Mouse (Mus musculus) testis, adult 2 months (tissue): ENCODE results near the gene Olfr1221. TPM values are rescaled to one million over a fixed set of nuclear protein-coding genes. Genes with fewer than 3 reads are reported as not detected.
"Not testable (repeated sequence)": the region's sequence is repeated elsewhere in the genome, so short reads cannot be mapped to it uniquely, and the experiment has no call there.

Source experiments
- H3K27ac ChIP-seq: fragments of 200-500 bp; 2 replicates; pipeline ENCODE4 v1.5.1; 2012; ENCODE audit warnings: low read depth, low read length; ENCODE audit not compliant: control insufficient read depth, insufficient read depth
- H3K27me3 ChIP-seq: fragments of 200-500 bp; 2 replicates; pipeline ENCODE4 v1.6.1; 2012; ENCODE audit warnings: mild to moderate bottlenecking, low read length, moderate library complexity; ENCODE audit not compliant: control insufficient read depth, insufficient read depth
- H3K36me3 ChIP-seq: fragments of 200-500 bp; 2 replicates; pipeline ENCODE4 v1.6.1; 2012; ENCODE audit warnings: mild to moderate bottlenecking, low read length; ENCODE audit not compliant: control insufficient read depth, insufficient read depth
- H3K4me1 ChIP-seq: fragments of 200-500 bp; 2 replicates; pipeline ENCODE4 v1.6.1; 2012; ENCODE audit warnings: low read length; ENCODE audit not compliant: control insufficient read depth, insufficient read depth
- H3K4me3 ChIP-seq: fragments of 200-500 bp; 2 replicates; pipeline ENCODE4 v1.5.1; 2012; ENCODE audit warnings: low read depth, mild to moderate bottlenecking, low read length, moderate library complexity, mixed read lengths; ENCODE audit not compliant: control insufficient read depth
- CTCF ChIP-seq: fragments of 200-500 bp; IDR thresholded peaks from 2 replicates; pipeline ENCODE4 v1.5.1; 2012; ENCODE audit warnings: low read depth, mild to moderate bottlenecking, inconsistent platforms, low read length, moderate library complexity; ENCODE audit not compliant: control insufficient read depth, insufficient read depth, insufficient replicate concordance
- POLR2A ChIP-seq: fragments of 200-500 bp; IDR thresholded peaks from 2 replicates; pipeline ENCODE4 v1.6.1; 2012; ENCODE audit warnings: low read depth, mild to moderate bottlenecking, inconsistent platforms, low read length, moderate library complexity; ENCODE audit not compliant: control insufficient read depth
- polyA plus RNA-seq: library from polyadenylated mRNA; depleted of rRNA; stranded (reverse); fragments of >200 nt; gene quantifications from 2 replicates; pipeline ENCODE4 v1.2.3, GENCODE M21; 2012; rRNA removed

The Olfr1221 gene
- not detected in 2 replicates for polyA plus RNA-seq

DNA sequence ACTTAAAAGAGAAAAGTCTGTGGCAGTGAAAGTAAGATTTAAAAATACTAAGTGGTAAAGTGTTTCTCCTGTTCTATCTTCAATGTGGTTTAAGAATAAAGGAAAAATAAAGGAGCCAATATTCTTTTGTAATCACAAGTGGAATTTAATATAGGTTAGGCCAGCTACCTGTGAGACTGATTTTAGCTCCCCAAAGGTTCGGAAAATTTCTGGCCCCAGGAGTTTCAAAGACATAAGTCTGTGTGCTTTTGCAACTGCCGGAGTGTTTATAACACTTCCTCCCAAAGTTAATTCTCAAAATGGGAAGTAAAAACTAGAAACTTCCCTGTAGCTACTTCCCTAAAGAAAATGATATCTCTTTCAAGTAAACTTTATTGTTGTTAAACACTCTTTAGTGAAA, at the start of gene Olfr1221:
TSS of gene Olfr1221 (minus strand) at position 101 of the 400 bp plus-strand sequence.
- TF ChIP-seq POLR2A, result no peak
- no peak for TF ChIP-seq CTCF

DNA sequence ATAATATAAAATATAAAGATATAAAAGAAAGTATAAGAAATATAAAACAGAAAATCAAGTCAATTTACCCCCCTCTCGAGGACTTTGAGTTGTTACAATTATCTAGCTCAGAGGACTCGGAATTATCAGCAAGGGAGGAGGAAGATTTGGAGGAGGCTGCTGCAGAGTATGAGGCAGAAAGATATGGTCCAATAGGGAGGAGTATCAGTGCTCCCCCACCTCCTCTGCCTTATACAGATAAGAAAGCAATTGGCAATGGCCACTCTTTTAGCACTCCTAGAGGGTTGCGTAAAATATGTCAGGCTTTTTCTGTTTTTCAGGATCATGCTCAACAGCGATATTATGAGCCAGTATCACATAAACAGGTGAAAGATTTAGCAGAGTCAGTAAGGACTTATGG, 47.6 kb upstream of the Olfr1221 start:
- not testable (repeated sequence) for H3K4me1 ChIP-seq, H3K27ac ChIP-seq, H3K36me3 ChIP-seq, H3K27me3 ChIP-seq, H3K4me3 ChIP-seq

More for the DNA sequence above, at the start of gene Olfr1221:
- Histone ChIP-seq H3K4me1 (no peaks in the 10 kb centered on the region), H3K27ac (no peak within 1 kb of the TSS), H3K4me3 (no peak within 1 kb of the TSS), H3K36me3 (no peaks in the 10 kb centered on the region), H3K27me3 (no peaks in the 10 kb centered on the region)

DNA sequence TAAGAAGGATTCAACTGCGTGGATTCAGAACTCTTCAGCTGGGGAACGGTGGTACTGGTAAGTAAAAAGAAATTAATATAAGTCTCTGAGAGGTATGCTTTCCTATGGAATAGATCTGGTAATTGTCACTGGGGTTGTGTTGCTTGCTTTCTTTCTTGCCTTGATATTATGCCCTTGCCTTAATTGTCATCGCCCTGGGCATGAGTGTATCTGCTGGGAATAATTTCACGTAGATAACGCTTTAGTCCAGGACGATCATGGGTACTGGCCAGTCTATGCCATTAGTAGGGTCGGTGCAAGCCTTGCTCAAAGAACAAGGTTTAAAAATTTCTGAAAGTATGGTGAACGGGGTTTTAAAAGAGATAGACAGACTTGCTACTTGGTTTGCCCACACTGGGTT, 46.9 kb upstream of the Olfr1221 start, which contains the start of gene Olfr1224-ps1:
TSS of gene Olfr1224-ps1 (minus strand) at position 101 of the 400 bp plus-strand sequence.
- H3K4me3 ChIP-seq, result not testable (repeated sequence)

DNA sequence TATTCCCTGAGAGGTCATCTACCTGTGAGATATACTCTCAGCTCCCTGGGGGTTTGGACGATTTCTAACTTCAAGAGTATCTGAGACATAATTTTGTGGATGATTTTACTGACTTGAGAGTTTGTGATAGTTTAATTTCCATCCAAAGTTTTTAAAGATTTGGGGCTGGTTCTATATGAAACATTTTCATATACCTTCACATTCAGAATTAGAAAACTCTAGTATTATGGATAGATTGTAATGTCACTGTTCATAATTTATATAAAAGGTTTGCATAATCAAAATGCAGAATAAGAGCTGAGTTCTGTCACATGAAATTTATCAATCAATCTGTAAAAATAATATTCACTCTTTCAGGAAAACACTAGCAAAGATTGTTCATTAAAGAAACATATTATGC, 34.4 kb upstream of the Olfr1221 start, which contains the start of gene Olfr1223:
TSS of gene Olfr1223 (minus strand) at position 101 of the 400 bp plus-strand sequence.
- H3K27me3 ChIP-seq, result no peaks in the 10 kb centered on the region
- H3K4me3 ChIP-seq, result no peak within 1 kb of the TSS
- H3K4me1 ChIP-seq, result no peaks in the 10 kb centered on the region
- H3K36me3 ChIP-seq, result no peaks in the 10 kb centered on the region
- no peak within 1 kb of the TSS for H3K27ac ChIP-seq
- TF ChIP-seq POLR2A (no peak), CTCF (no peak)

More for the DNA sequence above, 46.9 kb upstream of the Olfr1221 start, which contains the start of gene Olfr1224-ps1:
- not testable (repeated sequence) for H3K4me1 ChIP-seq, H3K27me3 ChIP-seq, H3K36me3 ChIP-seq, H3K27ac ChIP-seq

DNA sequence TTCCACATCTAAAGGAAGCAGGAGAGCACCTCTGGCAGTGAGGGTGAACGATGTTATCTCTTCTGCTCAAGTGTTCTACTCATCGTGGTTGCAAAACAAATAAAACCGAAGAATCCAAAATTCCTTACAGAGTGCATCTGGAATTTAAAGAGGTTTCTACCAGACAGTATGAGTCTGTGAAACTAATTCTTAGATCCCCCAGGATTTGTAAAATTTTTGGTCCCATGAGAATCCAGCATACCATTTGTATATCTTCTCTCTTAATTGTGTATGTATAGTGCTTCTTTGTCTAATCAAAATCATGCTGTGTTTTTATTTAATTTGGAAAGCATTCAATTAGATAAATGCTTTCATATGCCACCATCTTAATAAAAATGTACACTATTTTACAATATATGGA, 15.9 kb upstream of the Olfr1221 start, which contains the start of gene Olfr1222:
TSS of gene Olfr1222 (minus strand) at position 101 of the 400 bp plus-strand sequence.
- Histone ChIP-seq H3K4me1 (no peaks in the 10 kb centered on the region), H3K27me3 (no peaks in the 10 kb centered on the region), H3K27ac (no peak within 1 kb of the TSS), H3K4me3 (no peak within 1 kb of the TSS), H3K36me3 (no peaks in the 10 kb centered on the region)
- TF ChIP-seq CTCF (no peak), POLR2A (no peak)

DNA sequence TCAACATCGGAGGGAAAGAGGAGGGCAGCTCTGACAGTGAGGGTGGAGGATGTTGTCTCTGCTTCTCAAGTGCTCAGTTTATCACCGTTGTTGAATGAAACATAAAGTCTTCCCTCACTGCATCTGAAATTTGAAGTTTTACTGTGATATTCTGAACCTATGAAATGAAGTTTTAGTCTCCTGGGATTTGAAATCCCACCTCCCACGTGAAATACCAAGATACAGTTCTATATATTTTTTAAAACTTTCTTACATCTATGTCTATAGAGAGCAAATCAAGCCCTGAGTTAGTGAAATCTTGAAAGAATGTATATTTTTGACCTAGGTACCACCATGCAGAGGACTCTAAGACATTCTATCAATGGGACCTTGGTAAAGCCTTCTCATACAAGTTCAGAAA, 10.3 kb downstream of the Olfr1221 start, which contains the start of gene Olfr1220:
TSS of gene Olfr1220 (minus strand) at position 101 of the 400 bp plus-strand sequence.
- Histone ChIP-seq H3K4me1 (no peaks in the 10 kb centered on the region), H3K27ac (no peak within 1 kb of the TSS), H3K36me3 (no peaks in the 10 kb centered on the region), H3K4me3 (no peak within 1 kb of the TSS), H3K27me3 (no peaks in the 10 kb centered on the region)
- TF ChIP-seq POLR2A (no peak), CTCF (no peak)

DNA sequence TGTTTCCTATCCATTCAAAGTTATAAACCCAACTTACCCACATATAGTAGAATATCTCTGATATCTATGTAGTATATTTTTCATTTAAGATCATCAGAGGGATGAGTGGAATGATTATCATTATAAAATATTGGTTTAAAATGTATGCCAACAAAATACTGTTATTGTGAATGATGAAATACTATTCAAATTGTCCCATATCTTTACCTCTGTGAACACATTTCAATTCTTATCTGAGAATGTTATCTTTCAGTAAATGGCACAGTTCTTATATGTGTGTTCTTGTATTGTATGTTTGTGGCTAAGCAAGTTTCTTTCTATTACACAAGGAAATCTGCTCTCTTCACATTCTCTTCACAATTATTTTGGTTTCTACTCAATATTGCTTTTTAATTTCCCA, 11.4 kb downstream of the Olfr1221 start:
- no peak for TF ChIP-seq CTCF
- TF ChIP-seq POLR2A, result no peak
- no peaks in the 10 kb centered on the region for H3K4me1 ChIP-seq
- H3K27me3 ChIP-seq, result no peaks in the 10 kb centered on the region
- H3K4me3 ChIP-seq, result no peak overlapping the region
- no peak overlapping the region for H3K27ac ChIP-seq
- H3K36me3 ChIP-seq, result no peaks in the 10 kb centered on the region

DNA sequence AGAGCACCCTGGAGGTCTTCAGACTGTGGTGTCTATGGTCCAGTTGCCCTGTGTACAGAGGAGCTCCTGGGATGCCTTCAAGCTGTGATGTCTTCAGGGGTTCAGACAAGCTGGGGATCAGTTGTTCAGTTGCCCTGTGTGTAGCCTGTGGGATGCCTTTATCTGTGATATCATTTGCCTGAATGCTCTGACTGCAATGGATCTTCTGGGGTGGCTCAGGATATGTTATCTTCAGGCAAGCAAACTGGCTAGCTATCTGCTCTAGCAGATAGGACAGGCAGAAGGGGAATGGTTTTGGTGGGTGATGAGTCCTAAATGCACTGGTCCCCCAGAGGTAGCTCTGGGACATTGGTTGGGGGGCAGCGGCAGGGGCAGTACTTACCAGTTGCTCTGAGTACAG, 23.2 kb downstream of the Olfr1221 start:
- no peaks in the 10 kb centered on the region for H3K36me3 ChIP-seq
- H3K27me3 ChIP-seq, result no peaks in the 10 kb centered on the region
- TF ChIP-seq CTCF, result no peak
- TF ChIP-seq POLR2A, result no peak
- H3K4me1 ChIP-seq, result no peaks in the 10 kb centered on the region
- no peak overlapping the region for H3K4me3 ChIP-seq
- H3K27ac ChIP-seq, result no peak overlapping the region
